Mouse (Mus musculus): Measurements from ENCODE around the gene Upk3a. TPM values are rescaled to one million over a fixed set of nuclear protein-coding genes. Genes with fewer than 3 reads are reported as not detected.

The Upk3a gene
- total RNA-seq, 2 experiments from 2014 or later = not detected

GRCm38 (mm10) chr15:85046230-85046950 lies 29.4 kb downstream of the Upk3a start:
- no peak for ATAC-seq (ENCODE audit: poor library complexity, severe bottlenecking)

GRCm38 (mm10) chr15:85047865-85048264 lies 30.9 kb downstream of the Upk3a start:
- ATAC-seq (ENCODE audit: poor library complexity, severe bottlenecking) = no peak

- no peak for ATAC-seq (ENCODE audit: poor library complexity, severe bottlenecking)
These were observed 32.8 kb downstream of the Upk3a start for GRCm38 (mm10) chr15:85049758-85050157.

- no peak for ATAC-seq (ENCODE audit: poor library complexity, severe bottlenecking)
These were observed 37.2 kb downstream of the Upk3a start for GRCm38 (mm10) chr15:85054098-85054497.

- no peak for ATAC-seq (ENCODE audit: poor library complexity, severe bottlenecking)
These were observed 38.2 kb downstream of the Upk3a start for GRCm38 (mm10) chr15:85055186-85055585.

- no peak for ATAC-seq (ENCODE audit: poor library complexity, severe bottlenecking)
These were observed 46.5 kb downstream of the Upk3a start for GRCm38 (mm10) chr15:85063421-85063820.

DNA sequence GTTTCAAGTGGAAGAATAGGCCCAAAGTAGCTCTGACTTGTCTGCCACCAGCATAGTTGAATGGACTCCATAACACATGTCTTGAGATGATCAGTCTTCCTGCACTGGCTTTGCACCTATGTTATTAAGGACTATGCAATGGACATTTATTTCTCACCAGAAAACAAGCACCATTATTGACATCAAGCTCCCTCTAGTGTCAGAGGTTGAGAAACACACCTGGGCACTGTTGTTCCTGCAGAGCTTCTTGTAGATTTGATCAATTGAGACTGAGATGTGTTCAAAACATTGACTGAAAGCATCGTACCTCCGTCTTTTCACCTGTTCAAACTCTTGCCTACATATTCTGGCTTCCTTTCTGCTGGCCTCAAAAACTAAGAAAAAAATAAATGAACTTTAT lies 53.6 kb downstream of the Upk3a start:
- ATAC-seq (ENCODE audit: poor library complexity, severe bottlenecking) = peak; percentile 51; the same call in 1 of the 2 replicates

Other genes with a start within 250 kb of the Upk3a start
- 0.09 and 0.14 TPM in 2 replicates for gene Phf21b, start 161.1 kb upstream of the Upk3a start, total RNA-seq (2015)
- 0.22 and 0.69 TPM in 2 replicates for gene Phf21b, start 161.1 kb upstream of the Upk3a start, total RNA-seq (2017)
- gene Gm29666, start 97.1 kb upstream of the Upk3a start, total RNA-seq (2015) = 0.02 and 0.36 TPM in 2 replicates
- 0.08 and 0.29 TPM in 2 replicates for gene Gm29666, start 97.1 kb upstream of the Upk3a start, total RNA-seq (2017)
- gene Nup50, start 93.7 kb upstream of the Upk3a start, total RNA-seq (2015) = 29.8 and 32.3 TPM in 2 replicates
- gene Nup50, start 93.7 kb upstream of the Upk3a start, total RNA-seq (2017) = 74.2 and 78.5 TPM in 2 replicates
- gene 5031439G07Rik, start 28.6 kb upstream of the Upk3a start, total RNA-seq (2015) = 48.7 and 48.8 TPM in 2 replicates
- gene 5031439G07Rik, start 28.6 kb upstream of the Upk3a start, total RNA-seq (2017) = 65.3 and 73.5 TPM in 2 replicates
- 8.4 and 9.9 TPM in 2 replicates for gene Fam118a, start 11.8 kb downstream of the Upk3a start, total RNA-seq (2015)
- gene Fam118a, start 11.8 kb downstream of the Upk3a start, total RNA-seq (2017) = 7.5 and 8.8 TPM in 2 replicates
- gene Smc1b, start 114.8 kb downstream of the Upk3a start, total RNA-seq (2015) = not detected in 2 replicates
- gene Smc1b, start 114.8 kb downstream of the Upk3a start, total RNA-seq (2017) = not detected in 2 replicates
- gene Ribc2, start 114.9 kb downstream of the Upk3a start, total RNA-seq (2015) = not detected in 2 replicates
- not detected in 2 replicates for gene Ribc2, start 114.9 kb downstream of the Upk3a start, total RNA-seq (2017)
- 0.07 and 0.34 TPM in 2 replicates for gene Fbln1, start 188.8 kb downstream of the Upk3a start, total RNA-seq (2015)
- gene Fbln1, start 188.8 kb downstream of the Upk3a start, total RNA-seq (2017) = not detected in 2 replicates